Mouse (Mus musculus): ENCODE measurements around the gene Cnnm2.
A peak's percentile ranks its signal among the peaks of the same experiment; 100 is the strongest.

Cnnm2 gene

GRCm38 (mm10) chr19:46848381-46849268 lies 87.2 kb downstream of the Cnnm2 start:
- no peak for DNase-seq (ENCODE audit: low spot score in 2 of 2)

DNA sequence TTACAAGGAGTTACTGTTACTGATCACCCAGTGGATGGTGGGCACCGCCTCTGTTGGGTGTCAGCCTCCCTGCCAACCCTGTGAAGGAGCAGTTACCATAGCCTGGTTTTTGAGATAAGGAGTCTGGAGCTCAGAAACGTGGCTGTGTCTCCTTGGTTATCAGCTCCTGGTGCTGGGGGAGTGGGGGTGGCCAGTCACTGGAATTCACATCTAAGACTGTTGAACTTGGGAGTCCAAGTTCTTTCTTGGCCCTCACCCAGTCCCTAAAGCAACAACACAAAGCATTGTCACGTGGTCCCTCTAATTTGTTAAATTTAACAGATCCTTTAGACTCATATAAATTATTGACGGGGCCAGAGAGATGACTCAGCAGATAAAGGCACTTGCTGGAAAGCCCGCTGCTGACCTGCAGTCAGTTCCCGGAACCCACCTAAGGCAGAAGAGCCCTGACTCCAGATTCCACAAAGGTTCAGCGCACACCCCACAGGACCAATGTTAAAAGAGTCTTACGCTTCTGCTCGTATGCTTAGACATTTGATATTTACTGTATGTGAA lies 88.1 kb downstream of the Cnnm2 start:
- no peak for DNase-seq (ENCODE audit: low spot score in 2 of 2)

GRCm38 (mm10) chr19:46856232-46856631 lies 94.8 kb downstream of the Cnnm2 start:
- no peak for DNase-seq (ENCODE audit: low spot score in 2 of 2)

DNA sequence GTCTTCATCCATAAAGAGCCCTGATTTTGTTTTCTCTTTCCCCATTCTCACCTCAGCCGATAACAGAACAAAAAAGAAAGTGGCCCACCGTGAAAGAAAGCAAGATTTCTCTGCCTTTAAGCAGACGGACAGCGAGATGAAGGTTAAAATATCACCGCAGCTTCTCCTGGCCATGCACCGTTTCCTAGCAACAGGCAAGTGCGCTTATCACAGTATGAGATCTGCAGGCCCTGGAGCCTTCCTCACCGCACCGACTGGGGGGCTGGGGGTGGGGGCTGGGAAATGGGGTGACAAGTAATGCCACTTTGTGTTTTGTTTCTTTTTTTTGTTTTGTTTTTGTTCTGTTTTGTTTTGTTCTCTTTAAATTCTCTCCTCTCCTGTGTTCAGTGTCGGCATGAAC lies 95.4 kb downstream of the Cnnm2 start:
- DNase-seq (ENCODE audit: low spot score in 2 of 2): no peak

DNA sequence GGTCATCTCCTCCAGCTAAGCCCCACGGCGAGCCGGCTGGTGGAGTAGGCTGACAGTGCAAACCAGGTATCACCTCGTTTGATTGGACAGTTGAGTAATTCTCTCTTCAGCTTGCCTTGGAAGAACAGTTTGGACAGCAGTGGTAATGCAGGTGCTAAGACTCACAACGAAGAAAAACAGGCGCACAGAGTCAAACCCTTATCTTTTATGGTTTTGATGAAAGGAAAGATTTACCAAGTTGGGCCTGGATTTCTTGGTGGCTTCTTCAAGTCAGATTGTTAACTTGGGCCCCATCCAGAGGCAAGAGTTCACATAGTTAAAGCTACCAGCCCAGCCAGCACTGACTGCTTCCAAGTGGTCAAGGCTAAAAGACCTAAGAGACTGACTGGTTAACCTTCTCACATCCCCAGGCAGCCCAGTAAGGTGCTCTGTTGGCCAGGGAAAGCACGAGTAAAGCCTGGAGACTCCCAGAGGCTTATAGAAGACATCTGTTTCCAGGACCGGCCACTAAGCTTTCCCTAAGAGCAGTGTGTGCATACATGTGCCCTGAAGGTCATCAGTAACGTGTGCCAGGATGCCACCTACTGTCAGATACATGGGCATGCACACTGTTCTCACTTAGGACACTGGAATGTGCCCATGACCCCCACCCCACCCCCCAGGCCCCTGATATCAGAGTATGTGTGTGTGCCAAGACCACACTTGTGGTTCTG lies 96.0 kb downstream of the Cnnm2 start:
- no peak for DNase-seq (ENCODE audit: low spot score in 2 of 2)

- no peak for DNase-seq (ENCODE audit: low spot score in 2 of 2)
Measured at GRCm38 (mm10) chr19:46858200-46858599, 96.8 kb downstream of the Cnnm2 start.

DNA sequence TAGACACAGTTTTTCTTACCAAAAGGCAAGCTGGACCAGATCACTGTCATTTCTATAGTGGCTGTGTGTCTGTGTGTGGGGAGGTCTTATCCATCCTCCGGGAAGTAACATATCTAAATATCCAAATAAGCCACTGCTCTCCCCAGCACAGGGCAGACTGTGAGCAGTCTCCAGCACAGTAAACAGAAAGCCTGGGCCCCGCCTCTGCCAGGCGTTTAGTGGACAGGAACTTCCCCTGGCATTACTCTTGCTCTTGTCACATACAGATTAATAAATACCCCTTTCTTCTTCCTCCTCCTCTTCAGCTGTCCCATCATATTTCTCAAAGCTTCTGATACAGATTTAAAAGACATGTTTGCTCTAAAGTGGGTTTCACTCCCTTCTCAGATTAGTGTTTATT lies 101.2 kb downstream of the Cnnm2 start:
- DNase-seq (ENCODE audit: low spot score in 2 of 2): no peak

- DNase-seq (ENCODE audit: low spot score in 2 of 2): no peak
Measured at GRCm38 (mm10) chr19:46863236-46863927, 102.0 kb downstream of the Cnnm2 start.

DNA sequence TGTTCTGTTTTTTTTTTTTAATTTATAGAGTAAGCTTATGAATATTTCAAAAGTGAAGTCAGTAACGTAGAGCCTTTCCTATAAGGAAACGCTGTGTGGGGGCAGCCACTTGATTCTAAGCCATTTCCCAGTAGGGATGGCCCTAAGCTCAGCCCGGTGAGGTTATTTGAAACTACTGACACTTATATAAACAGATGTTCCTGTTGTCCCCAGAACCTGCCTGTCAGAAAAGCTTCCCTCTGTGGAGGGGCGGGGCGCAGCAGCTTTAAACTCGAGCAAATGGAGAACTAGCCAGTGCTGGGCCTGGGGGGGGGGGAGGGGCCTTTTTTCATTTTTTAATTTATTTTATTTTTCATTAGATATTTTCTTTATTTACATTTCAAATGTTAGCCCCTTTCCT lies 102.7 kb downstream of the Cnnm2 start:
- no peak for DNase-seq (ENCODE audit: low spot score in 2 of 2)

DNA sequence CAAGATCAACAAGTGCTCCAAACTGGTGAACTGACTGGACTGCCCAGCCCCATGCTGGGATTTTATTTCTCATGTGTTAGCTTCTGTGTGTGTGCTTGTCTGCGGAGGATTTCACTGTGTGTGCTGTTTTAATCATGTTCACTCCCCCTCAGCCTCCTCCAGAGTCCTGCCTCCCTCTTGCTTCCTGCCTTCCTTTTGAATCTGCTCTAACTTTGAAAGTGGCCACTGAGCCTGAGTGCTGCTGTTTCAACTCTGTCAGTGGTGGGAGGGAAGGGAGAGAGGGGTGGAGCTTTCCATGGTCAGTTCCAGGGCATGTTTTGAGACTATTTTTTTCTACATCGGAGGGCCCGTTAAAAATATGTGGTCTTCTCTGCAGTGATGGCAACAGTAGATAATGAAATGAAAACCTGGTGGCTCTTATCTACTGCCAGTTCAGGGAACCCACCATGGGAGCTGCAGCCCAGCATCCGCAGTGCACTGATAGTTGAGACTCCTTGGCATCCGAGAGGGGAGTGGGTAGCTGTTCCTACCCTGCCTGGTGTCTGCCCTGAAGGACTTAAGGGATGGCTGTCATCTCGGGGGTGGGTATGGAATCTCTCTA lies 103.4 kb downstream of the Cnnm2 start:
- no peak for DNase-seq (ENCODE audit: low spot score in 2 of 2)

- DNase-seq (ENCODE audit: low spot score in 2 of 2): no peak
Measured at GRCm38 (mm10) chr19:46865381-46865780, 104.0 kb downstream of the Cnnm2 start.

- DNase-seq (ENCODE audit: low spot score in 2 of 2): no peak
Measured at GRCm38 (mm10) chr19:46869049-46869448, 107.7 kb downstream of the Cnnm2 start.

GRCm38 (mm10) chr19:46869526-46869925 lies 108.1 kb downstream of the Cnnm2 start:
- peak; percentile 84 to 91 for DNase-seq (ENCODE audit: low spot score in 2 of 2)

GRCm38 (mm10) chr19:46871096-46871495 lies 109.7 kb downstream of the Cnnm2 start:
- DNase-seq (ENCODE audit: low spot score in 2 of 2): no peak

GRCm38 (mm10) chr19:46871651-46872050 lies 110.3 kb downstream of the Cnnm2 start:
- no peak for DNase-seq (ENCODE audit: low spot score in 2 of 2)

DNA sequence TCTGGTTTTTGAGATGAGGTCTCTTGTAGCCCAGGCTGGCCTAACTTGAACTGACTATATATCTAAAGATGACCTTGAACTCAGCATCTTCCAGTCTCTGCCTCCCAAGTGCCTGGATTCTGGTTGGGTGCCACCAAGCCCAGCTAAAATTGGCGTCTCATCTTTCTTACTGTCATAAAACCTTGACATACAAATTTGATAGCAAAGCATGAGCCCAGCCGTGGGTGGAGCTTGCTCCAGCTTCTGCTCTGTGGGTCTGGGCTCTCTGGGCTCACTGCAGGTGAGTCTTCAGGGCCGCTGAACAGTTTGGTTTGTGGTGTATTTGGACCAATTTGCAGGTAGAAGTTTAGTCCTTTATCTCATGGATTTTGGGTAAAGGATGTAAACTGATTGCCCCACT lies 112.5 kb downstream of the Cnnm2 start:
- no peak for DNase-seq (ENCODE audit: low spot score in 2 of 2)

GRCm38 (mm10) chr19:46875790-46876189 lies 114.4 kb downstream of the Cnnm2 start:
- DNase-seq (ENCODE audit: low spot score in 2 of 2): peak; percentile 85 to 88

- DNase-seq (ENCODE audit: low spot score in 2 of 2): no peak
Measured at GRCm38 (mm10) chr19:46877886-46878285, 116.5 kb downstream of the Cnnm2 start.

DNA sequence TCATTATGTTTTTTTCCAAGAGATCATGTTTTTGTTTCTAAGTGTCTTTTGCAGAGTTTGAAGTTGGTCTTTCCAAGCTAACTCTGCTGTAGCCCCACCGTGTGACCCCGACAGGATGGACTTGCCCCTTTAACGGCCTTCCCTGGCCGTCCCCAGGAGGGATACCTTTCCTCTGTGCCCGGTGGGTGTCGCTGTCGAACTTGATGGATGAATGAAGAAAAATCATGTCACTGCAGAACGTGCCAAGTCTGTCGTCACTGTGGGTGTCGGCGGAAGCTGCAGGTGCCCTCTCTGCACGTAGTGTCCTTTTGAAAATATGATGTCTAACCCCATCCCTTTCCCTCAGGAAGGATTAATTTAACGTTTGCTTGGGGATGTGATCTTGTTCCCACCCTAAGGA lies 117.0 kb downstream of the Cnnm2 start:
- peak; percentile 60 to 64 for DNase-seq (ENCODE audit: low spot score in 2 of 2)

DNA sequence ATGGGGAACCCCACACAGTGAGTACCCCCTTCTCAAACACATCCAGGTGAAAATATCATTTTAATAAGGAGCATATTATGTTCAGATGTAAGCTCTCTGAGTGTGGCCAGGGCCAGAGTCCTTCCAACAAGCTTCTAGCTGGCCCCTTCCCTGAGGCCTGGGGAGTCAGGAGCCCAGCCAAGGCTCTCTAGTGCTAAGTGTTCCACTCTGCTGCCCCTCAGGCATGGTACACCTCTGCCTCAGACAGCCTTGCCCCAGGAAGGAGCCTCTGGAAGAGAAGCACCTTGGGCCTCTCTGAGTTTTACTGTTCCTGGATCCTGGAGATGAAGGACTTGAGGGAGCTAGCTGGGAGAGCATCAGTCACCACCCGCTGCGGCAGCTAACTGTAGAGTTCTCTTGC lies 118.5 kb downstream of the Cnnm2 start:
- no peak for DNase-seq (ENCODE audit: low spot score in 2 of 2)

DNA sequence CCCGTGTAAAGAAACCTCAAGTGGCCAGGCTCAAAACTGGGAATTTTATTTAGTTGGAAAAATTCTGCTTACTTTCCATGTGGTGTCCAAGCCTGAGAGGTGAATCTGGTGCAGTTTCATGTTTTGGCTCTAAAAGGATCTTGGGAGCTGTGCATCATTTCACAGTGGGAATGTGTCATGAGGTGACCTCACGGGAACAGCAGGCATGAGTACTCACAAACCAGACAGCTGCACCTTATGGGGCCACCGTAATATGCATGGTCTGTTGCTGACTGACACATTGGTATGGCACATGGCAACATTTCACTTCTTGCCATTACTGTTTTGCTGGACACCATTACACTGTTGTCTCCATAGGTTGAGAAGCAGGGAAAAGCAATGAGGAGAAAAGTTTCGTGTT lies 124.0 kb downstream of the Cnnm2 start:
- no peak for DNase-seq (ENCODE audit: low spot score in 2 of 2)

DNA sequence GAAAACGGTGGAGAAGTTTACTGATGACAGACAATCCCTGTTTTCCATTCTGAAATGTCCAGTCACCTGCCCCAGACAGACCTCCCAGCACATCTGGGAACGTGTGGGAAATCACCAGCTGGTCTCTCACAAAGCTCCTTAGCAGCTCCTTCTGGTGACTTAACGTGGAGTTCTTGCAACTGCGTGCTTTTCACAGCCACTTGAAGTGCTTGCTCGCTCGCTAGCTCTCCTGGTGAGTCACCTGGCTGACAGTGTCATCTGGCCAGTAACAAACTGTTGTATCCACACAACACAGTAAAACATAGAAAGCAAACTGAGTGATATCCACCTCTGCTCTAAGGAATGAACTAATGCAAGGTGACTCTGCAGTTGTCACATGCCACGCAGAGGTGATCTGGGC lies 125.4 kb downstream of the Cnnm2 start:
- DNase-seq (ENCODE audit: low spot score in 2 of 2): no peak

All from frontal cortex, postnatal 36 days (tissue).